Mouse (Mus musculus): ENCODE results near the gene Aamp.

- TF ChIP-seq POLR2A (IDR thresholded peaks at IDR 0.05; ENCODE audit: extremely low read depth, insufficient read depth, low read length) (no peak), CTCF (IDR thresholded peaks at IDR 0.05; ENCODE audit: extremely low read depth, insufficient read depth, low read length) (no peak)
Observed at GRCm38 (mm10) chr1:74277883-74278537, 6.5 kb downstream of the Aamp start.
